Mouse (Mus musculus): ENCODE data around the gene Rplp0.

DNA sequence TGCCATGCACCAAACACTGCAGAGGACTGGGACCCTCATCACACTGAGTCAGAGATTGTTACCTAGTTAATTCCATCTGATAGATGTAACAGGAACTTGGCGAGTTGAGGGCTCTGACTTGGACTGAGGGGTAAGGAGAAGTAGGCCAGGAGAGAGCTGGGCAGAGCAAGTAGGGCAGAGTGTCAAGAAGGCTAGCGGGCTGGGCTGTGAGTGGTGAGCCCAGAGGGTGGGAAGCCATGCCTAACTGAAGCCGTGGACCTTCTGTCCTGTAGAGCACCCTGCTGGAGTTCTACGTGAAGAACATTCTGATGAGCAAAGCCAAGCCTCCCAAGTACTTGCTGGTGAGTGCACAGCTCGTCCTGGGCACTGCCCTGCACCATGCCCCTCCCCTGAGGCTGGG, 20.1 kb downstream of the Rplp0 start:
- TF ChIP-seq POLR2A (IDR thresholded peaks at IDR 0.05; ENCODE audit: extremely low read depth, insufficient read depth, low read length) (no peak), CTCF (IDR thresholded peaks at IDR 0.05; ENCODE audit: low read depth, low read length) (no peak)

Measured in liver, adult 2 months (tissue).